Mouse (Mus musculus): ENCODE results near the gene Prcp. TPM values are rescaled to one million over a fixed set of nuclear protein-coding genes. Genes with fewer than 3 reads are reported as not detected.
"Not testable (repeated sequence)": the region's sequence is repeated elsewhere in the genome, so short reads cannot be mapped to it uniquely, and the experiment has no call there.

The Prcp gene
- polyA plus RNA-seq, 1 experiment from 2014 or later, result 24.3 TPM

DNA sequence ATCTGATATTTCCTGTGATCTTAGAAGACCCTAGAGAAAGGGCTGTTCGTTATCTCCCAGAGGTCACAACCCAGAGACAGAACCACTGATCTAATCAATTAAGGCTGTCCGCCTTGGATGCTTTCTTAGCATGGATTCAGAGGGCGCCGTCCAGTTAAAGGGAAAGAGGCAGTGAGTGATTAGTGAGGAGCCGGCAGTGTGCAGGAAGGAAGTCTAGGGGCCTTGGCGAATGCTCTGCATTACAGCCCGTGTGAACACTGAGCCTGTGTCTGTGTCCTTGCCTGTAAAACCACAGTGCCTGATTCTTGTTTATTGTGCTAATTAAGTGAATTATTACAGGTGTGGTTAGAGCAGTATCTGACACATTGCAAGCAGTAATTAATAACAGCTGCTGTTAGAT lies 30.0 kb downstream of the Prcp start:
- H3K27me3 ChIP-seq (ENCODE audit: control insufficient read depth, insufficient read depth, low read length); H3K4me3 ChIP-seq (replicated peaks; ENCODE audit: low read length); ATAC-seq (ENCODE audit: insufficient read depth, low FRiP score); H3K36me3 ChIP-seq (ENCODE audit: control insufficient read depth, insufficient read depth, low read length); H3K4me2 ChIP-seq (ENCODE audit: low read depth, low read length); H3K4me1 ChIP-seq (ENCODE audit: control insufficient read depth, insufficient read depth, low read length); H3K27ac ChIP-seq (ENCODE audit: low read length); H3K9ac ChIP-seq (ENCODE audit: low read length); H3K9me3 ChIP-seq (replicated peaks; ENCODE audit: control insufficient read depth, low read length): not testable (repeated sequence)
- WGBS, result 36% methylated on average over 7 of the region's 7 CpGs

DNA sequence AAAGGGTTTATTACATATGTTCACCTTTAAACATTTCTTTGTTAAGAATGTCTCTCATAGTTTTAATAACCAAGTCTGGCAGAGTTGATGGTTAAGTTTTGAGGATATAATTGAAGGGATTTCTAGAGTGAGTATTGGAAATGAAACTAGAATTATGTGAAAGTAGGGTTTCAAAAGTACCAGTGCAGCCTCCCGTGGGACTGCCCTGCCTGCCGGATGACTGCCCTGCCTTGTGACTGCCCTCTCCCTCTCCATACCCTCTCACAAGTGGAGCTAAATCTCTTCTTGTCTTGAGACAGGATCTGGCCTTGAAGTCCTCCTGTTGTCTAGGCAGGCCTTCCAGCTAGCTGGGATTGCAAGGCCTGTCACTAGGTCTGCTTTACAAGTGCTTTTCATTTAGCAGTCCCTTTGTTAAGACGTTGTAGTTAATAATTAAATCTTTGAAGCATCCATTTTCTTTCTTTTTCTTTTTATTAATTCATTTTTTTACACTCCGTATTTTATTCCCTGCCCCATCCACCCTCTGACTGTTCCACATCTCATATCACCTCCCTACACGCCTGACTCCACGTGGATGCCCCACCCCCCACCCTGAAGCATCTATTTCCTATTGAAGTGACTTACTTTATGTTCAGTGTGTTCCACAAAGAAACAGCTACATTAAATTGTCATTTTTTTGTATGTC lies 46.0 kb downstream of the Prcp start:
- H3K36me3 ChIP-seq (ENCODE audit: control insufficient read depth, insufficient read depth, low read length), result no peaks in the 10 kb centered on the region
- no peak overlapping the region for H3K27ac ChIP-seq (ENCODE audit: low read length)
- no peaks in the 10 kb centered on the region for H3K4me1 ChIP-seq (ENCODE audit: control insufficient read depth, insufficient read depth, low read length)
- no peak for ATAC-seq (ENCODE audit: insufficient read depth, low FRiP score)
- H3K4me2 ChIP-seq (ENCODE audit: low read depth, low read length), result no peak overlapping the region
- no peak overlapping the region for H3K4me3 ChIP-seq (replicated peaks; ENCODE audit: low read length)
- no peaks in the 10 kb centered on the region for H3K9me3 ChIP-seq (replicated peaks; ENCODE audit: control insufficient read depth, low read length)
- H3K27me3 ChIP-seq (ENCODE audit: control insufficient read depth, insufficient read depth, low read length), result no peaks in the 10 kb centered on the region
- 78% methylated on average over 6 of the region's 6 CpGs for WGBS
- no peak overlapping the region for H3K9ac ChIP-seq (ENCODE audit: low read length)

DNA sequence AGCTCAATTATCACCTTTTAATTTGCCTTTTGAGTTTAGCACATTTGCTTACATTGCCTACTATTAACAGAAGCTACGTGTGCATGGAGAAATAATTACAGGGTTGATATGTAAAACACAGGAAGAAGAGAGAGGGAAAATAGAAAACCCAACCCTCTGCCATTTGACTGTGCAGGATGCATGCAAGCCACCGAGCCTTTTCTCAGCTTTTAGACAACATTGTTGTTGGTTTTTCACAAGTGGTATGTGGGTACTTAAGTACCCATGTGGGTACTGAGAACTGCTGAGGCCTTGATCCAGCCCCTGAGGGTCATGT lies 46.5 kb downstream of the Prcp start:
- H3K4me2 ChIP-seq (ENCODE audit: low read depth, low read length), result no peak overlapping the region
- no peak overlapping the region for H3K27ac ChIP-seq (ENCODE audit: low read length)
- no peaks in the 10 kb centered on the region for H3K4me1 ChIP-seq (ENCODE audit: control insufficient read depth, insufficient read depth, low read length)
- no peak overlapping the region for H3K4me3 ChIP-seq (replicated peaks; ENCODE audit: low read length)
- H3K27me3 ChIP-seq (ENCODE audit: control insufficient read depth, insufficient read depth, low read length), result no peaks in the 10 kb centered on the region
- no peaks in the 10 kb centered on the region for H3K9me3 ChIP-seq (replicated peaks; ENCODE audit: control insufficient read depth, low read length)
- no peak overlapping the region for H3K9ac ChIP-seq (ENCODE audit: low read length)
- ATAC-seq (ENCODE audit: insufficient read depth, low FRiP score), result no peak
- WGBS, result 68% methylated on average over 2 of the region's 2 CpGs
- no peaks in the 10 kb centered on the region for H3K36me3 ChIP-seq (ENCODE audit: control insufficient read depth, insufficient read depth, low read length)

DNA sequence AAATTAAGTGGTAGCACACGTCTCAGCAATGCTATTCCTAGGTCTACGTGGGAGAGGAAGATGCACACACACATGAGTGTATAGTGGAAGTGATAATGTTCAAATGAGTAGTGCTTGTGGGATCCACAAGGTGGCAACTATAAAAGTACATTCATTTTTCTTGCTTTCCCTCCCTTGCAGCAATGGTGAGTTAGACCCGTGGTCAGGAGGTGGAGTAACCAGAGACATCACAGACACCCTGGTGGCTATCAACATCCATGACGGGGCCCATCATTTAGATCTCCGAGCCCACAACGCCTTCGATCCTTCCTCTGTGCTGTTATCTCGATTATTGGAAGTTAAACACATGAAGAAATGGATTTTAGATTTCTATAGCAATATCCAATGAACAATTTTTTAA lies 58.5 kb downstream of the Prcp start:
- no peaks in the 10 kb centered on the region for H3K36me3 ChIP-seq (ENCODE audit: control insufficient read depth, insufficient read depth, low read length)
- no peak overlapping the region for H3K9ac ChIP-seq (ENCODE audit: low read length)
- no peaks in the 10 kb centered on the region for H3K4me1 ChIP-seq (ENCODE audit: control insufficient read depth, insufficient read depth, low read length)
- H3K9me3 ChIP-seq (replicated peaks; ENCODE audit: control insufficient read depth, low read length), result no peaks in the 10 kb centered on the region
- H3K27ac ChIP-seq (ENCODE audit: low read length), result no peak overlapping the region
- WGBS, result 79% methylated on average over 8 of the region's 8 CpGs
- no peak for ATAC-seq (ENCODE audit: insufficient read depth, low FRiP score)
- no peaks in the 10 kb centered on the region for H3K27me3 ChIP-seq (ENCODE audit: control insufficient read depth, insufficient read depth, low read length)
- no peak overlapping the region for H3K4me2 ChIP-seq (ENCODE audit: low read depth, low read length)
- H3K4me3 ChIP-seq (replicated peaks; ENCODE audit: low read length), result no peak overlapping the region

DNA sequence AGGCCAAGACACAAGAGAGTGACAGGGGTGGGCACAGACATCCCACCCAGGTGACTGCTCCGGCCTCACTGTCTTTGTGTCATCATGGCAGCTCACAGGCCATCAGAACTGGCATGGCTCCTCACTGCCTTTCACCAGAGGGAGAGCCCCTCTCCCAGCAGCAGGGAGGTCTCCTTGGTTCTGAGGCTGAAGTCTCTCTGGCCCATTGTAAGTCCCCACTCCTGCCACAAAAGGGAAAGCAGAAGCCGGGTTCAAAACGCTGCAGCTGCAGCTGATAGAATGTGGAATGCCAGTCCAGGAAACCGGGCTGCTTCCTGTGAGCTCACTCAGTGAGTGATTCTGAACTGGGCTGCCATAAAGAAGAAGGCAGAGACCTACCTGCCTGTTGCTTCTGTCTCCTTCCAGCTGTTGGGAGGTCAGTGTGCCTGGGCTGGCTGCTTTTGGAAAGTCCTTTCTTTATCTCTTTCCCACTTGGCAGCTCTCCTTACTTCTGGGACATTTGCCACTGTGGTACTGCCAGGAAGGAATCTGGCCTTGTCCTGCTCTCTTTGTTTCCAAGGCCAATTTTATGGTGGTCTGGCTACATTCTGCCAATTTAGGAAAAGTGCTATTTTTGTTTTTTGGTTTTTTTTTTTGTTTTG lies 59.2 kb downstream of the Prcp start:
- ATAC-seq (ENCODE audit: insufficient read depth, low FRiP score); H3K9ac ChIP-seq (ENCODE audit: low read length); H3K9me3 ChIP-seq (replicated peaks; ENCODE audit: control insufficient read depth, low read length); H3K4me2 ChIP-seq (ENCODE audit: low read depth, low read length); H3K27me3 ChIP-seq (ENCODE audit: control insufficient read depth, insufficient read depth, low read length); H3K36me3 ChIP-seq (ENCODE audit: control insufficient read depth, insufficient read depth, low read length); H3K4me1 ChIP-seq (ENCODE audit: control insufficient read depth, insufficient read depth, low read length); H3K27ac ChIP-seq (ENCODE audit: low read length); H3K4me3 ChIP-seq (replicated peaks; ENCODE audit: low read length): not testable (repeated sequence)
- 65% methylated on average over 4 of the region's 4 CpGs for WGBS

DNA sequence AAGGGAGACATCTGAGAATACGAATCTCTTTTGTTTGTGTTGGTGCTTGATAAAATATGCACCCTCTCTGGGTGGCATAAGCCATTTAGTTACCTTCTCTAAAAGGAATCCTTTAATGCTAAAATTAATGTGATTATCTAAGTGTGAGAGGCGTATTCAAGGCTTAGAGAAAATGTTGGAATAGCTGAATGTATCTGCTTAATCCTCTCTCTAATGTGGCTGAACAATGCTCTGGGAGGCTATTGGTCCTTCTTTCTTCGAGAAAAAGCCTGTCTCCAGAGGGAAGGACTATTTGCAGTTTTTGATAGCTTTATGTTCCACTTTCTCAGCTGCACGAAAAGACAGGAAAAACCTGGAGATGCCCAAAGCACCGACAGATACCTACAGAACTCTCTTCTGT lies 62.5 kb downstream of the Prcp start:
- H3K9ac ChIP-seq (ENCODE audit: low read length), result no peak overlapping the region
- H3K36me3 ChIP-seq (ENCODE audit: control insufficient read depth, insufficient read depth, low read length), result no peaks in the 10 kb centered on the region
- no peaks in the 10 kb centered on the region for H3K27me3 ChIP-seq (ENCODE audit: control insufficient read depth, insufficient read depth, low read length)
- no peaks in the 10 kb centered on the region for H3K4me1 ChIP-seq (ENCODE audit: control insufficient read depth, insufficient read depth, low read length)
- no peak overlapping the region for H3K4me2 ChIP-seq (ENCODE audit: low read depth, low read length)
- no peak for ATAC-seq (ENCODE audit: insufficient read depth, low FRiP score)
- no peaks in the 10 kb centered on the region for H3K9me3 ChIP-seq (replicated peaks; ENCODE audit: control insufficient read depth, low read length)
- no peak overlapping the region for H3K4me3 ChIP-seq (replicated peaks; ENCODE audit: low read length)
- 56% methylated on average over 5 of the region's 5 CpGs for WGBS
- no peak overlapping the region for H3K27ac ChIP-seq (ENCODE audit: low read length)

DNA sequence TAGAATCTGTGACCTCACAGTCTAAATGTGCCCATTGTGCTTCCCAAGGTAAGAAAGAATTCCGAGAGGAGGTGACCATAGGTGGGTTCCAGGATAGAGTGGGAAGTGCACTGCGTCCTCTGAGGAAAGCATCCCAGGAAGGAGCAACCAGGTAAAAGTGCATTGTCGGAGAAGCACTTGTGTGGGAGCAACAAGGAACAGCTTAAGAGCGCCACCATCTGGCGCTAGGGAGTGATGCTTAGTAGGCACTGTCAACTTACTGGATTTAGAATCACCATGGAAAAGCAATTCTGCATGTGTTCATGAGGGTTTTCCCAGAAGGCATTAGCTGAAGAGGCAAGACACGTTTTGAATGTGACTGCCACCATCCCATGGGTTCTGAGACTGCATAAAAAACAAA lies 63.7 kb downstream of the Prcp start:
- no peak overlapping the region for H3K4me2 ChIP-seq (ENCODE audit: low read depth, low read length)
- H3K27me3 ChIP-seq (ENCODE audit: control insufficient read depth, insufficient read depth, low read length), result no peaks in the 10 kb centered on the region
- H3K9me3 ChIP-seq (replicated peaks; ENCODE audit: control insufficient read depth, low read length), result no peaks in the 10 kb centered on the region
- no peak for ATAC-seq (ENCODE audit: insufficient read depth, low FRiP score)
- H3K27ac ChIP-seq (ENCODE audit: low read length), result no peak overlapping the region
- no peaks in the 10 kb centered on the region for H3K4me1 ChIP-seq (ENCODE audit: control insufficient read depth, insufficient read depth, low read length)
- no peak overlapping the region for H3K9ac ChIP-seq (ENCODE audit: low read length)
- H3K36me3 ChIP-seq (ENCODE audit: control insufficient read depth, insufficient read depth, low read length), result no peaks in the 10 kb centered on the region
- 23% methylated on average over 6 of the region's 6 CpGs for WGBS
- H3K4me3 ChIP-seq (replicated peaks; ENCODE audit: low read length), result no peak overlapping the region

DNA sequence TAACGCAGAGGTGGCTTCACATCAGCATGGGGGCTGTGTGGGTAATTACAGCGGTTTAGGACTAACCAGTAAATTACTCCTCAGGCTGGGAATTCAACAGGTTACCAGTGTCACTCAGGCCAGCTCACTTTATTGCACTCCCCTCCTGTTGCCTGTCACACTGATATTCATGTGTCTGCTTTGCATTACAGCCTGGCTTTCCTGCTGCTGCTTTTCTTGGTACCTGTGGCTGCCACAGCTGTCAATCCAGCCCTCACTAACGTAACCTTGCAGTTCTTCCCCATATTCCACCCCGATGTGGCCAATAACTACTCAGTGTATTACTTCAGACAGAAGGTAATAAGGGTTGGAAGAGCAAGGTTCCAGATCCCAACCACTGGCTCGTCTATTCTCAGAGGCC lies 65.5 kb downstream of the Prcp start:
- H3K4me2 ChIP-seq (ENCODE audit: low read depth, low read length), result no peak overlapping the region
- 68% methylated on average over 5 of the region's 5 CpGs for WGBS
- no peak for ATAC-seq (ENCODE audit: insufficient read depth, low FRiP score)

DNA sequence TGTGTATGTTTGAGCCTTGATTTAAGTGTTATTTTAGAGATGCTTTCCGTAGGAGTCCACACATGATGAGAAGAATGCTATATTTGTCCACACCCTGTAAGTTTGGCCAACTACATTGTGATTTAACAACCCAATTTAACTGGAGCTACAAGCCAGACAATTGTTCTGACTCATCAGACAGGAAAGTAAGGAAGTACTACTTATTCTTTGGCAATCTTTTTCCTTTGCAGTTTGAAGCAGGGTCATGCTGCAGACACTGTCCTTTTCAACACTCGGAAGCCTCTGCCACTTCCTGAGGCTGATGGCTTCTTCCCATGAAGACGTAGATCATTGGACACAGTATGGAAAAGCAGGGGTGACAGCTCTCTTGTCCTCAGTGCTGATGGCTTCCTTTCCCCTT lies 76.5 kb downstream of the Prcp start:
- Histone ChIP-seq H3K9ac (ENCODE audit: low read length) (no peak overlapping the region), H3K27ac (ENCODE audit: low read length) (no peak overlapping the region), H3K27me3 (ENCODE audit: control insufficient read depth, insufficient read depth, low read length) (no peaks in the 10 kb centered on the region), H3K4me1 (ENCODE audit: control insufficient read depth, insufficient read depth, low read length) (no peaks in the 10 kb centered on the region), H3K36me3 (ENCODE audit: control insufficient read depth, insufficient read depth, low read length) (no peaks in the 10 kb centered on the region), H3K4me3 (replicated peaks; ENCODE audit: low read length) (no peak overlapping the region), H3K4me2 (ENCODE audit: low read depth, low read length) (no peak overlapping the region), H3K9me3 (replicated peaks; ENCODE audit: control insufficient read depth, low read length) (no peaks in the 10 kb centered on the region)
- WGBS, result 78% methylated on average over 3 of the region's 3 CpGs
- ATAC-seq (ENCODE audit: insufficient read depth, low FRiP score), result no peak

More for the DNA sequence above, 65.5 kb downstream of the Prcp start:
- Histone ChIP-seq H3K36me3 (ENCODE audit: control insufficient read depth, insufficient read depth, low read length) (no peaks in the 10 kb centered on the region), H3K4me3 (replicated peaks; ENCODE audit: low read length) (no peak overlapping the region), H3K27me3 (ENCODE audit: control insufficient read depth, insufficient read depth, low read length) (no peaks in the 10 kb centered on the region), H3K9me3 (replicated peaks; ENCODE audit: control insufficient read depth, low read length) (no peaks in the 10 kb centered on the region), H3K27ac (ENCODE audit: low read length) (no peak overlapping the region), H3K9ac (ENCODE audit: low read length) (no peak overlapping the region), H3K4me1 (ENCODE audit: control insufficient read depth, insufficient read depth, low read length) (no peaks in the 10 kb centered on the region)

Data from stomach, embryonic 16.5 days (tissue).